Mouse (Mus musculus): ENCODE measurements around the gene Dlx2. TPM values are rescaled to one million over a fixed set of nuclear protein-coding genes. Genes with fewer than 3 reads are reported as not detected.

Dlx2 gene
- polyA plus RNA-seq, 1 experiment = not detected

- Histone ChIP-seq H3K4me1 (ENCODE audit: control insufficient read depth, insufficient read depth, low read length) (no peaks in the 10 kb centered on the region), H3K36me3 (ENCODE audit: control insufficient read depth, insufficient read depth, low read length) (no peaks in the 10 kb centered on the region), H3K27ac (ENCODE audit: insufficient read depth, low read depth, low read length) (no peak overlapping the region), H3K4me3 (ENCODE audit: insufficient read depth, low read depth, low read length) (no peak overlapping the region), H3K27me3 (replicated peaks; ENCODE audit: control insufficient read depth, insufficient read depth, low read length) (no peaks in the 10 kb centered on the region; the same call in 1 of the 2 replicates)
- DNase-seq = no peak
- TF ChIP-seq POLR2A (IDR thresholded peaks at IDR 0.05; ENCODE audit: low read depth, low read length) = no peak
- TF ChIP-seq CTCF (conservative IDR thresholded peaks at IDR 0.05; ENCODE audit: insufficient read depth, insufficient read length, low read depth, low read length) = no peak
- 85% methylated on average over 4 of the region's 4 CpGs for WGBS
Measured at GRCm38 (mm10) chr2:71523431-71523830, 23.1 kb downstream of the Dlx2 start.

GRCm38 (mm10) chr2:71522871-71523270, 23.7 kb downstream of the Dlx2 start:
- DNase-seq = no peak
- Histone ChIP-seq H3K27ac (ENCODE audit: insufficient read depth, low read depth, low read length) (no peak overlapping the region), H3K27me3 (replicated peaks; ENCODE audit: control insufficient read depth, insufficient read depth, low read length) (no peaks in the 10 kb centered on the region; the same call in 1 of the 2 replicates), H3K36me3 (ENCODE audit: control insufficient read depth, insufficient read depth, low read length) (no peaks in the 10 kb centered on the region), H3K4me3 (ENCODE audit: insufficient read depth, low read depth, low read length) (no peak overlapping the region), H3K4me1 (ENCODE audit: control insufficient read depth, insufficient read depth, low read length) (no peaks in the 10 kb centered on the region)
- TF ChIP-seq POLR2A (IDR thresholded peaks at IDR 0.05; ENCODE audit: low read depth, low read length) = no peak
- no peak for TF ChIP-seq CTCF (conservative IDR thresholded peaks at IDR 0.05; ENCODE audit: insufficient read depth, insufficient read length, low read depth, low read length)
- WGBS = 79% methylated on average over 4 of the region's 4 CpGs

DNA sequence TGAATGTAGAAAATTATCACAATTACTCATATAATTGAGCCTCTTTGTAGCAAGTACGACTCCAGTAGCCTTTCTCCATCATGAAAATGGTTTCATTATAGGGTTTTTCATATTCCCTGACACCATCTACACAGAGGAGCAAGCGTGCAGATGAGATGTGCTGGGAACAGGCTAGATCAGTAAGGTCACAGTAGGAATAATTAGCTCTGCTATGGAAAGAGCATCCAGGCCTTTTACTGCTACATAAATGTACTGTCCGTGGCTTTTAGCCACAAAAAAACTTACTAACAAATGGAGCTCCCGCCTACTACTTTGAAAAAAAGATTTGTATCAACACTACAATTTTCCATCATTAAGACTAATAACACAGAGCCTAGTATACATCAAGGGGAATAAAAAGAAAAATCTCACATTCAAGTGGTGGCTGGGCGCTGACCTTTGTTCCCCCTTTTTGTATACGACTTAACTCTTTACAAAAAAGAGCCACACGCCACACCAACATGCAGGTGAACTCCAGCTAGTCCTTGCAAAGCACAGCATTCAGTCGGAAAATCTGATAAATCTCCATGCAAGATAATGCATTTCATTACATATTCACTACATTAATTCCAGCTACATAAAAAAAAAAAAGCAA, 29.0 kb downstream of the Dlx2 start:
- DNase-seq = no peak
- TF ChIP-seq CTCF (conservative IDR thresholded peaks at IDR 0.05; ENCODE audit: insufficient read depth, insufficient read length, low read depth, low read length) (no peak), POLR2A (IDR thresholded peaks at IDR 0.05; ENCODE audit: low read depth, low read length) (no peak)
- 91% methylated on average over 8 of the region's 8 CpGs for WGBS
- no peaks in the 10 kb centered on the region for H3K4me1 ChIP-seq (ENCODE audit: control insufficient read depth, insufficient read depth, low read length)
- H3K4me3 ChIP-seq (ENCODE audit: insufficient read depth, low read depth, low read length) = no peak overlapping the region
- H3K27ac ChIP-seq (ENCODE audit: insufficient read depth, low read depth, low read length) = no peak overlapping the region
- H3K36me3 ChIP-seq (ENCODE audit: control insufficient read depth, insufficient read depth, low read length) = no peaks in the 10 kb centered on the region
- H3K27me3 ChIP-seq (replicated peaks; ENCODE audit: control insufficient read depth, insufficient read depth, low read length) = no peaks in the 10 kb centered on the region

GRCm38 (mm10) chr2:71516995-71517394, 29.6 kb downstream of the Dlx2 start:
- H3K27me3 ChIP-seq (replicated peaks; ENCODE audit: control insufficient read depth, insufficient read depth, low read length) = no peaks in the 10 kb centered on the region
- no peak for TF ChIP-seq CTCF (conservative IDR thresholded peaks at IDR 0.05; ENCODE audit: insufficient read depth, insufficient read length, low read depth, low read length)
- TF ChIP-seq POLR2A (IDR thresholded peaks at IDR 0.05; ENCODE audit: low read depth, low read length) = no peak
- H3K4me3 ChIP-seq (ENCODE audit: insufficient read depth, low read depth, low read length) = no peak overlapping the region
- H3K36me3 ChIP-seq (ENCODE audit: control insufficient read depth, insufficient read depth, low read length) = no peaks in the 10 kb centered on the region
- no peaks in the 10 kb centered on the region for H3K4me1 ChIP-seq (ENCODE audit: control insufficient read depth, insufficient read depth, low read length)
- DNase-seq = no peak
- H3K27ac ChIP-seq (ENCODE audit: insufficient read depth, low read depth, low read length) = no peak overlapping the region
- WGBS = 86% methylated on average over 4 of the region's 4 CpGs

DNA sequence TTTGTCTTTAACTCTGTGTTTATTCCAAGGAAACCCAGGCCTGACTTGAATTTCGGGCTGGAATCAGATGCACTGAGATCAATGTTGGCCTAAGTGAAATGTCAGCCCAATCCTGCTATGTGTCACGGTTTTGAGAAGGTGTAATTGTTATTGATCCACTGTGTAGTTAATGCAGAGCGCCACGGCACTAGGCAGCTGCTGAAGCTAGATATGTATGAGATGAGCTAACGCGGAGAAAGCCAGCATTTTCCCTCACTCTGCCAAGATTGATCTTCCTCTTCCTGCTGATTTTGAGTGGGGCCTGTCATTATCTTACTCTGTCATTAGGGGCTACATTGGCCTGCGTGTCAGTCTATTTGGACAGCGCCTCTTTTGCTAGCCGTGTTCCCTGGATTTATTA, 34.2 kb downstream of the Dlx2 start:
- Histone ChIP-seq H3K36me3 (ENCODE audit: control insufficient read depth, insufficient read depth, low read length) (no peaks in the 10 kb centered on the region), H3K27me3 (replicated peaks; ENCODE audit: control insufficient read depth, insufficient read depth, low read length) (no peaks in the 10 kb centered on the region), H3K27ac (ENCODE audit: insufficient read depth, low read depth, low read length) (no peak overlapping the region), H3K4me3 (ENCODE audit: insufficient read depth, low read depth, low read length) (no peak overlapping the region), H3K4me1 (ENCODE audit: control insufficient read depth, insufficient read depth, low read length) (no peaks in the 10 kb centered on the region)
- WGBS = 90% methylated on average over 9 of the region's 9 CpGs
- no peak for TF ChIP-seq POLR2A (IDR thresholded peaks at IDR 0.05; ENCODE audit: low read depth, low read length)
- TF ChIP-seq CTCF (conservative IDR thresholded peaks at IDR 0.05; ENCODE audit: insufficient read depth, insufficient read length, low read depth, low read length) = no peak
- DNase-seq = no peak

DNA sequence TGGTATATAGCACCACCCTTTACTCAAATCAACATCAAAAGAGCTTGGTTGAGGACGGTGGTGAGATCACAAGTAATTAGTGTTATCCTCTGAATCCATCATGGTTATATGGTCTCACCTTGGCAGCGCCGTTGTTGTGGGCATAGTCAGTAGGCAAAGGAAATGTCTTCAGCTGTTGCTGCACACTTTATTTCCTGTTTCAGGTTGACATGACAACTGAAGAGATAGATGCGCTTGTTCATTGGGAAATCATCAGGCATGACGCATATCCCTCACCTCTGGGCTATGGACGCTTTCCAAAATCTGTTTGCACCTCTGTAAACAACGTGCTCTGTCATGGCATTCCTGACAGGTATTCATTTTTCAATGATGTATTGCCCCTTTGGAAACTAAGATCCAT, 35.3 kb downstream of the Dlx2 start:
- Histone ChIP-seq H3K27ac (ENCODE audit: insufficient read depth, low read depth, low read length) (no peak overlapping the region), H3K27me3 (replicated peaks; ENCODE audit: control insufficient read depth, insufficient read depth, low read length) (no peaks in the 10 kb centered on the region), H3K4me1 (ENCODE audit: control insufficient read depth, insufficient read depth, low read length) (no peaks in the 10 kb centered on the region), H3K36me3 (ENCODE audit: control insufficient read depth, insufficient read depth, low read length) (no peaks in the 10 kb centered on the region), H3K4me3 (ENCODE audit: insufficient read depth, low read depth, low read length) (no peak overlapping the region)
- no peak for DNase-seq
- 85% methylated on average over 7 of the region's 7 CpGs for WGBS
- TF ChIP-seq POLR2A (IDR thresholded peaks at IDR 0.05; ENCODE audit: low read depth, low read length) (no peak), CTCF (conservative IDR thresholded peaks at IDR 0.05; ENCODE audit: insufficient read depth, insufficient read length, low read depth, low read length) (no peak)

- WGBS = 66% methylated on average over 9 of the region's 9 CpGs
- Histone ChIP-seq H3K27ac (ENCODE audit: insufficient read depth, low read depth, low read length) (no peak overlapping the region), H3K27me3 (replicated peaks; ENCODE audit: control insufficient read depth, insufficient read depth, low read length) (no peaks in the 10 kb centered on the region), H3K4me1 (ENCODE audit: control insufficient read depth, insufficient read depth, low read length) (no peaks in the 10 kb centered on the region), H3K36me3 (ENCODE audit: control insufficient read depth, insufficient read depth, low read length) (no peaks in the 10 kb centered on the region), H3K4me3 (ENCODE audit: insufficient read depth, low read depth, low read length) (no peak overlapping the region)
- TF ChIP-seq CTCF (conservative IDR thresholded peaks at IDR 0.05; ENCODE audit: insufficient read depth, insufficient read length, low read depth, low read length) (no peak), POLR2A (IDR thresholded peaks at IDR 0.05; ENCODE audit: low read depth, low read length) (no peak)
- no peak for DNase-seq
Measured at GRCm38 (mm10) chr2:71504852-71505251, 41.7 kb downstream of the Dlx2 start.
